Mouse (Mus musculus): ENCODE results near the gene Ism2. TPM values are rescaled to one million over a fixed set of nuclear protein-coding genes. Genes with fewer than 3 reads are reported as not detected.

Ism2 gene
- polyA plus RNA-seq, 1 experiment from 2014 or later: 1.2 TPM

DNA sequence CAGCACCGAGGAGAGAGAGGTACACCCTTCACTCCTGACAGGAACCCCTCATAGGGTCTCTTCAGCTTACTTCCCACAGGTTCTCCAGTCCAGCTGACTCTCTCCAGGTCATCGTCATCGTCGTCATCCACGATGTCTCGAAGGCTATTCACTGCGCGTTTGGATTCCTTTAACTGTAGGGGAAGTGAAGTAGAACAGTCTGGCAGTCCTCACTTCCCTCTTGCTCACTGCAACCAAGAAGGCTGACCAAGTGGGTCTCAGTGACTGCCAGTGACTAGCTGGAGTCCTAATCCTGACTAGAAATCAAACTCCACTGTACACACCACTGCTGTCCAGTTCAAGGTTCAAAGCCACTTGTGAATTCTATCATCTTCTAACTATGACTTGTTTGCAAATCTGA, 38.9 kb downstream of the Ism2 start:
- peaks cover 81% of the 10 kb centered on the region for H3K36me3 ChIP-seq
- H3K9me3 ChIP-seq (replicated peaks): no peaks in the 10 kb centered on the region
- H3K4me1 ChIP-seq: peaks cover 10% of the 10 kb centered on the region; the same call in 1 of the 2 replicates
- H3K4me3 ChIP-seq: no peak overlapping the region
- DNase-seq (ENCODE audit: low spot score): no peak
- no peak overlapping the region for H3K27ac ChIP-seq
- H3K27me3 ChIP-seq (ENCODE audit: low read depth, poor library complexity, severe bottlenecking): no peaks in the 10 kb centered on the region
- 96% methylated on average over 8 of the region's 8 CpGs for WGBS

GRCm38 (mm10) chr12:87256629-87257028, 42.9 kb downstream of the Ism2 start:
- H3K27ac ChIP-seq: no peak overlapping the region
- no peak overlapping the region for H3K4me3 ChIP-seq
- H3K36me3 ChIP-seq: peaks cover 92% of the 10 kb centered on the region
- DNase-seq (ENCODE audit: low spot score): no peak
- no peaks in the 10 kb centered on the region for H3K9me3 ChIP-seq (replicated peaks)
- H3K4me1 ChIP-seq: no peaks in the 10 kb centered on the region
- 96% methylated on average over 5 of the region's 5 CpGs for WGBS
- no peaks in the 10 kb centered on the region for H3K27me3 ChIP-seq (ENCODE audit: low read depth, poor library complexity, severe bottlenecking)

DNA sequence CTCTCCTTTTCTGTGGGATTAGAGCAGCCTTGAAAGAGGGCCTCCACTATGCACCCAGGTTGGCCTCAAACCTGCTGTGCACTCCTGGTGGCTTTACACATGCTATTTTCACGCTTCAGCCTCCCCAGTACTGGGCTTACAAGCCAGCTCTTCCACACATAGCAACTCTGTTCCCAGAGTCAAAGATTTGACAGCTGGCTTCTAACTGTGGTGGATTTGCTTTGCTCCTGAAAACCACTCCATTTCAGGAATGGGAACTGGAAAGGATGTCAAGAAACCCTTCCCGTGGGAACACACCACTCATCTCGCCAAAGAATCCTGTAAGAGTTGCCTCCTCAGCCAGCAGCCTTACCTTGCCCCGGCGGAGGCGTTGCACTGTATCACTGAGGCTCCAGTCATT, 45.6 kb downstream of the Ism2 start:
- no peak overlapping the region for H3K4me3 ChIP-seq
- no peaks in the 10 kb centered on the region for H3K9me3 ChIP-seq (replicated peaks)
- peaks cover 95% of the 10 kb centered on the region for H3K36me3 ChIP-seq

DNA sequence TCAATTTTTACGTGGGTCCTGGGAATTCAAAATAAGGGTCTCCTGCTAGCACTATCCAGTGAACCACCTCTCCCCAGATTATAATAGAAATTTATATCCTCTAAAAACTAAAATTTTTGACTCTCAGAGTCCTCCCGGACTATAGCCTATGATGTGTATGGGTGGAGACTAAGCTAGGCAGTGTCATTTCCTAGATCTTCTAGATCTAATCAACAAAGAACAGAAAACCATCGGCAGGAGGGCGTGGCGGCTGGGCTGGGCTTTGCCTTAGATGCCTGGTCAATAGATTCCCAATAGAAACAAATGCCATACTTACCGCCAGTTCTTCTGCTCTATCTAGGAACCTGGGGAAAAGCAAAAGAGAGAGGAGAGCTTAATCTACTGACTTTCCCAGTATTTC, 49.3 kb downstream of the Ism2 start:
- Histone ChIP-seq H3K27me3 (ENCODE audit: low read depth, poor library complexity, severe bottlenecking) (no peaks in the 10 kb centered on the region), H3K4me1 (no peaks in the 10 kb centered on the region), H3K27ac (no peak overlapping the region), H3K9me3 (replicated peaks) (no peaks in the 10 kb centered on the region), H3K36me3 (peaks cover 89% of the 10 kb centered on the region), H3K4me3 (no peak overlapping the region)
- no peak for DNase-seq (ENCODE audit: low spot score)
- 96% methylated on average over 6 of the region's 6 CpGs for WGBS

More for the DNA sequence above, 45.6 kb downstream of the Ism2 start:
- Histone ChIP-seq H3K27me3 (ENCODE audit: low read depth, poor library complexity, severe bottlenecking) (no peaks in the 10 kb centered on the region), H3K27ac (no peak overlapping the region), H3K4me1 (no peaks in the 10 kb centered on the region)
- no peak for DNase-seq (ENCODE audit: low spot score)
- WGBS: 95% methylated on average over 6 of the region's 6 CpGs

DNA sequence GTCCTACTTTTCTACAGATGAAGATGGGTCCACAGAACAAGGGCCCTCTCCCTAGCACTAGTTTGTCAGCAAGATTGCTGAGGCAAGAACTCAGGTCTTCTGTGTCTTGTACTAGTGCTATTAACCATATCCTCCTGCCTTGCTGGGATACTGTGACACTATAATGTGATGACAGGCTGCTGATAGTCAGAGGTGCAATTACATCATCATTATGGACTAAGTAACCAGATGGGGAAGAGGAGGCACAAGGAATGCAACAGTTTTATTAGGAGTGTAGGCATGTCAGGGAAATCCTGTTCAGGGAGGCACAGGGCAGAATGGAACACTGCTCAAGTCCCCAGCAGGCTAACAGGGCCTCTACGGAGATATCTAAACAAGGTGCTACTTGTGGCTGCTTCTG, 60.9 kb downstream of the Ism2 start, which contains the start of gene Noxred1:
Gene Noxred1, minus strand, starts transcription at position 101 of the 400 bp plus-strand sequence.
- DNase-seq (ENCODE audit: low spot score): no peak
- no peaks in the 10 kb centered on the region for H3K4me1 ChIP-seq
- peaks cover 54% of the 10 kb centered on the region for H3K36me3 ChIP-seq
- H3K27ac ChIP-seq: no peak within 1 kb of the TSS
- no peaks in the 10 kb centered on the region for H3K27me3 ChIP-seq (ENCODE audit: low read depth, poor library complexity, severe bottlenecking)
- 93% methylated on average over 1 of the region's 1 CpGs for WGBS
- no peak within 1 kb of the TSS for H3K4me3 ChIP-seq
- H3K9me3 ChIP-seq (replicated peaks): no peaks in the 10 kb centered on the region

- H3K27ac ChIP-seq: no peak overlapping the region
- no peak for DNase-seq (ENCODE audit: low spot score)
- WGBS: 94% methylated on average over 5 of the region's 5 CpGs
- H3K4me3 ChIP-seq: no peak overlapping the region
- H3K36me3 ChIP-seq: peaks cover 41% of the 10 kb centered on the region
- H3K4me1 ChIP-seq: no peaks in the 10 kb centered on the region
- H3K27me3 ChIP-seq (ENCODE audit: low read depth, poor library complexity, severe bottlenecking): no peaks in the 10 kb centered on the region
- no peaks in the 10 kb centered on the region for H3K9me3 ChIP-seq (replicated peaks)
These were observed 62.5 kb downstream of the Ism2 start for GRCm38 (mm10) chr12:87236882-87237483.

DNA sequence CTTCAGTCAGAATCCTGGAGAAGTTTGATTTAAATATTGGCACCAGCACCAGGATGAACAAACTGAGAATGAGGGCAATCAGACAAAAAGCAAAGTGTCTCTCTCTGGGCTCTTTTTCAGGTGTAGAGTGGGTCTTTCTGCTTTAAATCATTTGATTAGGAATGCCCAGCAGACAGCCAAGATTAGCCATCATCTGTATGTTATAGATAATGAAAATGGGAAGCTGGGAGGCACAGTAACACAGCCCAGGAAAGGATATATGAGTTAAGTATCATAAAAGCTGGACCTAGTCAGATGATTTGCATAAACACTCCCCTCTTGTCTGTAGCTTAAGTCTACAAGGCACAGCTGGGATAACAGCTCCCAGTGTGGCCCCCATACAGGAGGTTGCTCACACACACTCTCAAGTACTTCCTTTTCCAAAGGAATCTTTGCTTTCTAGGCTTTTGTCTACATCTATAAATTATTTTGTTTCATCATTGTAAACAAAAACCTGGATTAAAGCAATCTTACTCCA, 69.1 kb downstream of the Ism2 start:
- Histone ChIP-seq H3K27me3 (ENCODE audit: low read depth, poor library complexity, severe bottlenecking) (no peaks in the 10 kb centered on the region), H3K27ac (no peak overlapping the region), H3K9me3 (replicated peaks) (no peaks in the 10 kb centered on the region), H3K36me3 (no peaks in the 10 kb centered on the region), H3K4me1 (no peaks in the 10 kb centered on the region), H3K4me3 (no peak overlapping the region)
- DNase-seq (ENCODE audit: low spot score): no peak

GRCm38 (mm10) chr12:87229633-87230032, 69.9 kb downstream of the Ism2 start:
- Histone ChIP-seq H3K27ac (no peak overlapping the region), H3K4me1 (peaks cover 3% of the 10 kb centered on the region; the same call in 1 of the 2 replicates), H3K4me3 (no peak overlapping the region), H3K9me3 (replicated peaks) (no peaks in the 10 kb centered on the region), H3K27me3 (ENCODE audit: low read depth, poor library complexity, severe bottlenecking) (no peaks in the 10 kb centered on the region), H3K36me3 (no peaks in the 10 kb centered on the region)
- DNase-seq (ENCODE audit: low spot score): no peak
- 87% methylated on average over 2 of the region's 2 CpGs for WGBS

Small RNA genes within 50 kb of the gene (microRNA-seq; reads per million reads assigned to microRNA genes)
- not detected for gene Gm47293

Other genes starting within 250 kb of the Ism2 start
- 0.11 and 0.45 TPM in 2 replicates for gene Ngb, start 197.2 kb downstream of the Ism2 start, polyA plus RNA-seq (2016; fragmentation: Nextera tagmentation; extraction: Ambion mirVana)
- gene Gstz1, start 152.5 kb downstream of the Ism2 start, polyA plus RNA-seq (2016; fragmentation: Nextera tagmentation; extraction: Ambion mirVana): 25.6 and 31.3 TPM in 2 replicates
- gene Pomt2, start 151.7 kb downstream of the Ism2 start, polyA plus RNA-seq (2016; fragmentation: Nextera tagmentation; extraction: Ambion mirVana): 15.7 and 18.7 TPM in 2 replicates
- 0.91 and 1.6 TPM in 2 replicates for gene Samd15, start 100.0 kb downstream of the Ism2 start, polyA plus RNA-seq (2016; fragmentation: Nextera tagmentation; extraction: Ambion mirVana)
- gene Tmed8, start 99.3 kb downstream of the Ism2 start, polyA plus RNA-seq (2016; fragmentation: Nextera tagmentation; extraction: Ambion mirVana): 2.5 and 2.8 TPM in 2 replicates
- gene Noxred1, start 61.0 kb downstream of the Ism2 start, polyA plus RNA-seq (2016; fragmentation: Nextera tagmentation; extraction: Ambion mirVana): 0.59 and 0.94 TPM in 2 replicates
- gene Vipas39, start 33.4 kb downstream of the Ism2 start, polyA plus RNA-seq (2016; fragmentation: Nextera tagmentation; extraction: Ambion mirVana): 50.5 and 56.7 TPM in 2 replicates
- 294 and 332 TPM in 2 replicates for gene Ahsa1, start 33.2 kb downstream of the Ism2 start, polyA plus RNA-seq (2016; fragmentation: Nextera tagmentation; extraction: Ambion mirVana)
- 48.2 and 57.4 TPM in 2 replicates for gene Sptlc2, start 88.7 kb upstream of the Ism2 start, polyA plus RNA-seq (2016; fragmentation: Nextera tagmentation; extraction: Ambion mirVana)
- gene Slirp, start 144.2 kb upstream of the Ism2 start, polyA plus RNA-seq (2016; fragmentation: Nextera tagmentation; extraction: Ambion mirVana): 329 and 335 TPM in 2 replicates
- gene Alkbh1, start 144.3 kb upstream of the Ism2 start, polyA plus RNA-seq (2016; fragmentation: Nextera tagmentation; extraction: Ambion mirVana): 82.0 and 85.6 TPM in 2 replicates
- 147 and 153 TPM in 2 replicates for gene Snw1, start 172.6 kb upstream of the Ism2 start, polyA plus RNA-seq (2016; fragmentation: Nextera tagmentation; extraction: Ambion mirVana)
- gene Gm5788, start 195.0 kb upstream of the Ism2 start, polyA plus RNA-seq (2016; fragmentation: Nextera tagmentation; extraction: Ambion mirVana): not detected in 2 replicates
- not detected in 2 replicates for gene Gm8300, start 214.6 kb upstream of the Ism2 start, polyA plus RNA-seq (2016; fragmentation: Nextera tagmentation; extraction: Ambion mirVana)